Mouse (Mus musculus) C2C12 (cell line): ENCODE data around the gene Defb25. TPM values are rescaled to one million over a fixed set of nuclear protein-coding genes. Genes with fewer than 3 reads are reported as not detected.

ENCODE experiments used
- H3K27me3 ChIP-seq: one replicate; pipeline ENCODE4 v1.6.1; 2011; ENCODE audit not compliant: control insufficient read depth, insufficient read depth, insufficient read length
- H3K36me3 ChIP-seq: one replicate; pipeline ENCODE4 v1.6.1; 2011; ENCODE audit not compliant: control insufficient read depth, insufficient read depth
- H3K4me3 ChIP-seq: one replicate; pipeline ENCODE4 v1.5.1; 2011; ENCODE audit warnings: mild to moderate bottlenecking, control low read depth; ENCODE audit not compliant: poor library complexity, insufficient read depth, severe bottlenecking
- H3K79me2 ChIP-seq: one replicate; pipeline ENCODE4 v1.6.1; 2011; ENCODE audit not compliant: control insufficient read depth, insufficient read depth
- H3K79me3 ChIP-seq: one replicate; pipeline ENCODE4 v1.6.1; 2011; ENCODE audit warnings: low read depth, control low read depth
- H3ac ChIP-seq: one replicate; pipeline ENCODE3; 2011; ENCODE audit warnings: low read depth; ENCODE audit not compliant: control insufficient read depth, insufficient read length
- CEBPB ChIP-seq: IDR thresholded peaks from one replicate; pipeline ENCODE4 v1.6.1; 2011; ENCODE audit warnings: low read depth, mild to moderate bottlenecking, control low read depth, moderate library complexity
- CTCF ChIP-seq: IDR thresholded peaks from one replicate; pipeline ENCODE4 v1.5.1; 2011; ENCODE audit not compliant: control insufficient read depth, insufficient read depth, insufficient read length
- FOSL1 ChIP-seq: IDR thresholded peaks from one replicate; pipeline ENCODE4 v1.8.0; 2011; ENCODE audit warnings: mild to moderate bottlenecking, low read length; ENCODE audit not compliant: poor library complexity, insufficient read depth, severe bottlenecking
- MAX ChIP-seq: IDR thresholded peaks from one replicate; pipeline ENCODE4 v1.6.1; 2011; ENCODE audit warnings: mild to moderate bottlenecking, control low read depth
- MYOD1 ChIP-seq: IDR thresholded peaks from one replicate; pipeline ENCODE4 v1.6.1; 2011; ENCODE audit warnings: low read depth; ENCODE audit not compliant: control insufficient read depth, insufficient read length
- MYOG ChIP-seq: IDR thresholded peaks from one replicate; pipeline ENCODE4 v1.6.1; 2011; ENCODE audit not compliant: control insufficient read depth, insufficient read length; ENCODE audit errors: extremely low read depth
- USF1 ChIP-seq: IDR thresholded peaks from one replicate; pipeline ENCODE4 v1.6.1; 2011; ENCODE audit warnings: low read depth, mild to moderate bottlenecking, control low read depth, moderate library complexity
- polyA plus RNA-seq: library from polyadenylated mRNA; unstranded; fragments of >200 nt; fragmentation: generic; extraction: Trizol; gene quantifications from one replicate; pipeline ENCODE4 v1.2.1, GENCODE M21; 2012; ENCODE audit warnings: missing spikeins

The Defb25 gene
- polyA plus RNA-seq, 1 experiment: 3.6 TPM

GRCm38 (mm10) chr2:152629904-152630303 is 7.1 kb upstream of the Defb25 start:
- Histone ChIP-seq H3K79me3 (peaks cover 9% of the 10 kb centered on the region), H3ac (no peak overlapping the region), H3K27me3 (no peaks in the 10 kb centered on the region), H3K36me3 (peaks cover 56% of the 10 kb centered on the region), H3K4me3 (no peak overlapping the region), H3K79me2 (peaks cover 49% of the 10 kb centered on the region)
- no peak for TF ChIP-seq CEBPB
- no peak for TF ChIP-seq MYOD1
- TF ChIP-seq MYOG: no peak
- TF ChIP-seq MAX: no peak
- no peak for TF ChIP-seq CTCF

- Histone ChIP-seq H3K4me3 (no peak overlapping the region), H3K79me2 (peaks cover 49% of the 10 kb centered on the region), H3ac (no peak overlapping the region), H3K79me3 (peaks cover 9% of the 10 kb centered on the region), H3K27me3 (no peaks in the 10 kb centered on the region), H3K36me3 (peaks cover 50% of the 10 kb centered on the region)
- TF ChIP-seq USF1 (no peak), MAX (no peak), MYOG (no peak), CTCF (no peak), FOSL1 (no peak), CEBPB (no peak), MYOD1 (no peak)
These were observed 6.4 kb upstream of the Defb25 start for GRCm38 (mm10) chr2:152629239-152629638.

- Histone ChIP-seq H3ac (peak overlapping the region; percentile 92), H3K79me3 (peaks cover 9% of the 10 kb centered on the region), H3K36me3 (peaks cover 40% of the 10 kb centered on the region), H3K79me2 (peaks cover 49% of the 10 kb centered on the region), H3K4me3 (peak overlapping the region; percentile 75), H3K27me3 (no peaks in the 10 kb centered on the region)
- TF ChIP-seq USF1: no peak
- no peak for TF ChIP-seq CEBPB
- TF ChIP-seq MYOD1: no peak
- TF ChIP-seq MYOG: no peak
- no peak for TF ChIP-seq FOSL1
- no peak for TF ChIP-seq MAX
- TF ChIP-seq CTCF: no peak
These were observed 5.2 kb upstream of the Defb25 start for GRCm38 (mm10) chr2:152628066-152628465.

GRCm38 (mm10) chr2:152626774-152627591 is 4.1 kb upstream of the Defb25 start, which contains the start of gene Rem1:
Gene Rem1, plus strand, starts transcription at chr2:152626951.
- TF ChIP-seq CTCF: no peak
- TF ChIP-seq MYOG: no peak
- no peak for TF ChIP-seq CEBPB
- TF ChIP-seq MAX: no peak
- H3K36me3 ChIP-seq: peaks cover 30% of the 10 kb centered on the region
- no peaks in the 10 kb centered on the region for H3K27me3 ChIP-seq
- H3ac ChIP-seq: peak within 1 kb of the TSS; percentile 92
- peak within 1 kb of the TSS; percentile 75 for H3K4me3 ChIP-seq
- peaks cover 9% of the 10 kb centered on the region for H3K79me3 ChIP-seq
- H3K79me2 ChIP-seq: peaks cover 44% of the 10 kb centered on the region

GRCm38 (mm10) chr2:152625256-152625655 is 2.4 kb upstream of the Defb25 start:
- no peak overlapping the region for H3K4me3 ChIP-seq
- TF ChIP-seq CEBPB: no peak
- no peak for TF ChIP-seq CTCF
- TF ChIP-seq MYOG: no peak
- TF ChIP-seq MAX: no peak
- peak; percentile 64 for TF ChIP-seq USF1
- H3K79me2 ChIP-seq: peaks cover 27% of the 10 kb centered on the region
- H3ac ChIP-seq: no peak overlapping the region
- peaks cover 13% of the 10 kb centered on the region for H3K36me3 ChIP-seq
- peaks cover 9% of the 10 kb centered on the region for H3K79me3 ChIP-seq
- H3K27me3 ChIP-seq: no peaks in the 10 kb centered on the region

- H3K79me2 ChIP-seq: peaks cover 25% of the 10 kb centered on the region
- no peak overlapping the region for H3ac ChIP-seq
- H3K36me3 ChIP-seq: peaks cover 9% of the 10 kb centered on the region
- H3K79me3 ChIP-seq: peaks cover 9% of the 10 kb centered on the region
- TF ChIP-seq MYOG: no peak
- TF ChIP-seq MAX: no peak
- TF ChIP-seq CTCF: no peak
- no peak for TF ChIP-seq USF1
- no peak for TF ChIP-seq CEBPB
- TF ChIP-seq FOSL1: no peak
- no peak for TF ChIP-seq MYOD1
- no peaks in the 10 kb centered on the region for H3K27me3 ChIP-seq
- H3K4me3 ChIP-seq: no peak overlapping the region
These were observed 1.7 kb upstream of the Defb25 start for GRCm38 (mm10) chr2:152624566-152624965.
